Mouse (Mus musculus) stomach, embryonic 14.5 days (tissue): ENCODE measurements around the gene Taar1. TPM values are rescaled to one million over a fixed set of nuclear protein-coding genes. Genes with fewer than 3 reads are reported as not detected.
A peak's percentile ranks its signal among the peaks of the same experiment; 100 is the strongest.

Experiments
- ATAC-seq: fragments of 200-750 bp; cut with Nextera tagmentation; 2 replicates; pipeline ENCODE4 v1.8.0; 2017; ENCODE audit warnings: low read depth, moderate TSS enrichment; ENCODE audit not compliant: insufficient number of reproducible peaks, insufficient read depth, low FRiP score
- H3K27ac ChIP-seq: fragments of 300-500 bp; sonication (generic); 2 replicates; pipeline ENCODE4 v1.5.1; 2014; ENCODE audit warnings: mild to moderate bottlenecking, low read length, moderate library complexity, mixed read lengths
- H3K27me3 ChIP-seq: fragments of 300-500 bp; sonication (generic); 2 replicates; pipeline ENCODE4 v1.6.1; 2014; ENCODE audit warnings: low read length, control low read depth, mixed read lengths; ENCODE audit not compliant: control insufficient read depth, insufficient read depth
- H3K36me3 ChIP-seq: fragments of 300-500 bp; sonication (generic); 2 replicates; pipeline ENCODE4 v1.6.1; 2014; ENCODE audit warnings: mild to moderate bottlenecking, control low read depth, low read length, moderate library complexity, mixed read lengths; ENCODE audit not compliant: control insufficient read depth, insufficient read depth
- H3K4me1 ChIP-seq: fragments of 300-500 bp; sonication (generic); 2 replicates; pipeline ENCODE4 v1.6.1; 2014; ENCODE audit warnings: low read length, control low read depth, mixed read lengths; ENCODE audit not compliant: control insufficient read depth, insufficient read depth
- H3K4me2 ChIP-seq: fragments of 300-500 bp; sonication (generic); replicated peaks from 2 replicates; pipeline ENCODE4 v1.6.1; 2014; ENCODE audit warnings: low read depth, low read length, control low read depth
- H3K4me3 ChIP-seq: fragments of 300-500 bp; sonication (generic); 2 replicates; pipeline ENCODE4 v1.5.1; 2014; ENCODE audit warnings: low read depth, low read length, control low read depth
- H3K9ac ChIP-seq: fragments of 300-500 bp; sonication (generic); replicated peaks from 2 replicates; pipeline ENCODE4 v1.6.1; 2014; ENCODE audit warnings: low read depth, mild to moderate bottlenecking, control low read depth, low read length, moderate library complexity, mixed read lengths
- H3K9me3 ChIP-seq: fragments of 300-500 bp; sonication (generic); 2 replicates; pipeline ENCODE4 v1.6.1; 2016; ENCODE audit warnings: low read depth, low read length, control low read depth; ENCODE audit not compliant: control insufficient read depth
- WGBS: fragments of 180-500 bp; shearing (Covaris S2); extraction: QIAGEN DNeasy Blood & Tissue Kit; methylation state at CpG from one replicate; pipeline ENCODE4 v1.1.7; 2014; 5-methylcytosine and 5-hydroxymethylcytosine counted together
- polyA plus RNA-seq: library from polyadenylated mRNA; unstranded; fragments of >200 nt; fragmentation: Nextera tagmentation; extraction: Ambion mirVana; gene quantifications from 2 replicates; pipeline ENCODE4 v1.2.1, GENCODE M21; 2014

Taar1 gene
- polyA plus RNA-seq, 1 experiment from 2014 or later = not detected

- Histone ChIP-seq H3K4me1 (no peaks in the 10 kb centered on the region), H3K4me2 (no peak within 1 kb of the TSS), H3K36me3 (no peaks in the 10 kb centered on the region), H3K4me3 (no peak within 1 kb of the TSS), H3K9ac (no peak within 1 kb of the TSS), H3K9me3 (no peaks in the 10 kb centered on the region), H3K27me3 (no peaks in the 10 kb centered on the region), H3K27ac (peak within 1 kb of the TSS; percentile 48; the same call in 1 of the 2 replicates)
- WGBS = 97% methylated on average over 13 of the region's 13 CpGs
- ATAC-seq = no peak
Observed at GRCm38 (mm10) chr10:23960444-23960915, 40.3 kb downstream of the Taar1 start, which contains the start of gene Taar4. Taar4 (plus strand) TSS chr10:23960494.

GRCm38 (mm10) chr10:23963444-23963843 is 43.3 kb downstream of the Taar1 start:
- Histone ChIP-seq H3K27ac (no peak overlapping the region), H3K4me1 (no peaks in the 10 kb centered on the region), H3K4me2 (no peak overlapping the region), H3K9ac (no peak overlapping the region), H3K4me3 (no peak overlapping the region), H3K27me3 (no peaks in the 10 kb centered on the region), H3K9me3 (no peaks in the 10 kb centered on the region), H3K36me3 (no peaks in the 10 kb centered on the region)
- 56% methylated on average over 3 of the region's 3 CpGs for WGBS
- ATAC-seq = no peak

- H3K9ac ChIP-seq = no peak overlapping the region
- no peak overlapping the region for H3K4me2 ChIP-seq
- ATAC-seq = no peak
- H3K36me3 ChIP-seq = no peaks in the 10 kb centered on the region
- 81% methylated on average over 6 of the region's 6 CpGs for WGBS
- H3K4me1 ChIP-seq = no peaks in the 10 kb centered on the region
- H3K4me3 ChIP-seq = no peak overlapping the region
- no peak overlapping the region for H3K27ac ChIP-seq
- no peaks in the 10 kb centered on the region for H3K27me3 ChIP-seq
- no peaks in the 10 kb centered on the region for H3K9me3 ChIP-seq
Observed at GRCm38 (mm10) chr10:23964921-23965610, 44.9 kb downstream of the Taar1 start.

- Histone ChIP-seq H3K4me2 (no peak within 1 kb of the TSS), H3K27ac (no peak within 1 kb of the TSS), H3K4me1 (no peaks in the 10 kb centered on the region), H3K4me3 (no peak within 1 kb of the TSS), H3K27me3 (no peaks in the 10 kb centered on the region), H3K36me3 (no peaks in the 10 kb centered on the region), H3K9me3 (no peaks in the 10 kb centered on the region), H3K9ac (no peak within 1 kb of the TSS)
- ATAC-seq = no peak
- WGBS = 88% methylated on average over 11 of the region's 11 CpGs
Observed at GRCm38 (mm10) chr10:23970656-23971165, 50.6 kb downstream of the Taar1 start, which contains the start of gene Taar5. Taar5 (plus strand) TSS chr10:23970706.

Other genes with a start within 250 kb of the Taar1 start
- gene Rps12, start 133.1 kb upstream of the Taar1 start, polyA plus RNA-seq = 247 and 248 TPM in 2 replicates
- 17.3 and 23.7 TPM in 2 replicates for gene Slc18b1, start 123.4 kb upstream of the Taar1 start, polyA plus RNA-seq
- 0.27 TPM in 1 of 2 replicates, not detected in the other for gene Vnn3, start 68.9 kb upstream of the Taar1 start, polyA plus RNA-seq
- 1.9 and 2.5 TPM in 2 replicates for gene Vnn1, start 25.7 kb upstream of the Taar1 start, polyA plus RNA-seq
- gene Taar2, start 18.2 kb downstream of the Taar1 start, polyA plus RNA-seq = not detected in 2 replicates
- gene Taar3, start 29.2 kb downstream of the Taar1 start, polyA plus RNA-seq = not detected in 2 replicates
- gene Taar4, start 40.1 kb downstream of the Taar1 start, polyA plus RNA-seq = not detected in 2 replicates
- not detected in 2 replicates for gene Taar5, start 50.4 kb downstream of the Taar1 start, polyA plus RNA-seq
- gene Taar6, start 65.3 kb downstream of the Taar1 start, polyA plus RNA-seq = not detected in 2 replicates
- gene Taar7a, start 73.1 kb downstream of the Taar1 start, polyA plus RNA-seq = not detected in 2 replicates
- gene Taar7b, start 79.6 kb downstream of the Taar1 start, polyA plus RNA-seq = not detected in 2 replicates
- not detected in 2 replicates for gene Taar7d, start 106.9 kb downstream of the Taar1 start, polyA plus RNA-seq
- not detected in 2 replicates for gene Taar7e, start 117.3 kb downstream of the Taar1 start, polyA plus RNA-seq
- not detected in 2 replicates for gene Taar7f, start 129.2 kb downstream of the Taar1 start, polyA plus RNA-seq
- gene Taar8a, start 156.1 kb downstream of the Taar1 start, polyA plus RNA-seq = not detected in 2 replicates
- not detected in 2 replicates for gene Taar8b, start 171.9 kb downstream of the Taar1 start, polyA plus RNA-seq
- gene Taar8c, start 181.6 kb downstream of the Taar1 start, polyA plus RNA-seq = not detected in 2 replicates
- not detected in 2 replicates for gene Taar9, start 189.2 kb downstream of the Taar1 start, polyA plus RNA-seq
- 93.1 and 93.2 TPM in 2 replicates for gene Stx7, start 228.9 kb downstream of the Taar1 start, polyA plus RNA-seq